Mouse (Mus musculus) megakaryocyte, embryonic 14.5 days (primary cell): ENCODE results near the gene Sprr4.

Experiments used
- FLI1 ChIP-seq: IDR thresholded peaks from 2 replicates; pipeline ENCODE4 v1.6.1; 2012; ENCODE audit warnings: low read length, inconsistent platforms, mixed read lengths
- GATA1 ChIP-seq: IDR thresholded peaks from 3 replicates; pipeline ENCODE4 v1.6.1; 2012; ENCODE audit warnings: mixed read lengths, low read length, inconsistent platforms, borderline replicate concordance

DNA sequence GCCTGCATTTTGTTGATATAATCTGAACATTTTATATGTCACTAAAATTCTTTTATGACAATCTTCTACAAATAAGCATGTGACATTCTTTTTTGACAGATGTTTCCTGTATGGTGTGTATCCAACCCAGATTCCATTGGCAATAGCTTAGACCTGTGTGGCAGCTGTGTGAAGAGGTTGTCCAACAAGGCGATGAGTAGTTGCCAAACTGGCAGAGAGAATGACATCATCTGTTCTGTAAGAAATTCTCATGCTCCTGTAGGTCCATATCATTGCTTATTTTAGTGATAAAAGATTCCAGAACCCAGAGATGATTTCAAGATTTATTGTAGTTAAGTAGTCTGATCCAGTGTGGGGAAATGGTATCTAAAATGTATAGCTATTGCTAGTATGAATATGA lies 33.7 kb downstream of the Sprr4 start:
- TF ChIP-seq GATA1: no peak
- no peak for TF ChIP-seq FLI1
